Mouse (Mus musculus) thymus, adult 2 months (tissue): ENCODE measurements around the gene Nup37.

Source experiments
- CTCF ChIP-seq: fragments of 200-500 bp; IDR thresholded peaks from 2 replicates; pipeline ENCODE4 v1.5.1; 2012; ENCODE audit warnings: mild to moderate bottlenecking, control low read depth, low read length, moderate library complexity, borderline replicate concordance; ENCODE audit not compliant: control insufficient read depth, poor library complexity, insufficient read depth; ENCODE audit errors: extremely low read depth
- POLR2A ChIP-seq: fragments of 200-500 bp; IDR thresholded peaks from 2 replicates; pipeline ENCODE4 v1.6.1; 2012; ENCODE audit warnings: mild to moderate bottlenecking, low read length, control low read depth, moderate library complexity; ENCODE audit not compliant: control insufficient read depth, poor library complexity, insufficient read depth; ENCODE audit errors: extremely low read depth

DNA sequence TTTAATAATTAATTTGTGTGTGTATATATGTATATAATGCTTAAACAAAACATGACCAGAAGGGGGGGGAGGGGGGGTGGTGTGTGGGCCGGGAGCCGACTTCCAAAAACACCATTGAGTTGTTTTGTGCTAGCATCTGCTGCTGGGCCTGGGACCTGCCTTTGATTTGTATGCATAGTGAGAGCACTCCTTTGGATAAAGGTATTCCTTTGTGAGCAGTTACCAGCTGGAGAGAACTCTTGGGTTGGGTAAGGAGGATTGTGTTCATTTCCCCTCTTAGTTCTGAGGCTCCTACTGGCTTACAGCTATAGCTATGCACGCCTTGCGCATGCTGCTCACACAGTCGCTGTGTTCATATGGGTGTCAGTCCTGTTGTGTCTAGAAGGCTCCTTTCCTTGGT lies 15.9 kb downstream of the Nup37 start:
- TF ChIP-seq POLR2A (no peak), CTCF (no peak)
